Mouse (Mus musculus) kidney, embryonic 14.5 days (tissue): ENCODE measurements around the gene Zranb3. TPM values are rescaled to one million over a fixed set of nuclear protein-coding genes. Genes with fewer than 3 reads are reported as not detected.
A peak's percentile ranks its signal among the peaks of the same experiment; 100 is the strongest.
"Not testable (repeated sequence)": the region's sequence is repeated elsewhere in the genome, so short reads cannot be mapped to it uniquely, and the experiment has no call there.

Experiments
- ATAC-seq: fragments of 200-750 bp; cut with Nextera tagmentation; 2 replicates; pipeline ENCODE4 v1.8.0; 2017; ENCODE audit warnings: moderate number of reproducible peaks, mild to moderate bottlenecking, moderate TSS enrichment, moderate library complexity; ENCODE audit not compliant: low FRiP score, low TSS enrichment
- H3K27ac ChIP-seq: fragments of 300-500 bp; sonication (generic); 2 replicates; pipeline ENCODE4 v1.5.1; 2014; ENCODE audit warnings: low read depth, mild to moderate bottlenecking, low read length, moderate library complexity, mixed read lengths
- H3K27me3 ChIP-seq: fragments of 300-500 bp; sonication (generic); 2 replicates; pipeline ENCODE4 v1.6.1; 2014; ENCODE audit warnings: mild to moderate bottlenecking, low read length; ENCODE audit not compliant: control insufficient read depth, insufficient read depth
- H3K36me3 ChIP-seq: fragments of 300-500 bp; sonication (generic); 2 replicates; pipeline ENCODE4 v1.6.1; 2014; ENCODE audit warnings: low read length, mixed read lengths; ENCODE audit not compliant: control insufficient read depth, insufficient read depth
- H3K4me1 ChIP-seq: fragments of 300-500 bp; sonication (generic); 2 replicates; pipeline ENCODE4 v1.6.1; 2014; ENCODE audit warnings: low read length, mixed read lengths; ENCODE audit not compliant: control insufficient read depth, insufficient read depth
- H3K4me2 ChIP-seq: fragments of 300-500 bp; sonication (generic); replicated peaks from 2 replicates; pipeline ENCODE4 v1.6.1; 2014; ENCODE audit warnings: low read depth, mild to moderate bottlenecking, low read length
- H3K4me3 ChIP-seq: fragments of 300-500 bp; sonication (generic); 2 replicates; pipeline ENCODE4 v1.5.1; 2014; ENCODE audit warnings: mild to moderate bottlenecking, low read length
- H3K9ac ChIP-seq: fragments of 300-500 bp; sonication (generic); 2 replicates; pipeline ENCODE4 v1.6.1; 2014; ENCODE audit warnings: low read depth, mild to moderate bottlenecking, low read length, moderate library complexity
- H3K9me3 ChIP-seq: fragments of 300-500 bp; sonication (generic); 2 replicates; pipeline ENCODE4 v1.6.1; 2016; ENCODE audit warnings: low read length; ENCODE audit not compliant: control insufficient read depth
- WGBS: fragments of 180-500 bp; shearing (Covaris S2); extraction: QIAGEN DNeasy Blood & Tissue Kit; methylation state at CpG from one replicate; pipeline ENCODE4 v1.1.7; 2014; 5-methylcytosine and 5-hydroxymethylcytosine counted together
- polyA plus RNA-seq: library from polyadenylated mRNA; unstranded; fragments of >200 nt; fragmentation: Nextera tagmentation; extraction: Ambion mirVana; gene quantifications from 2 replicates; pipeline ENCODE4 v1.2.1, GENCODE M21; 2014

Zranb3 gene
- polyA plus RNA-seq, 1 experiment from 2014 or later = 14.4 TPM

DNA sequence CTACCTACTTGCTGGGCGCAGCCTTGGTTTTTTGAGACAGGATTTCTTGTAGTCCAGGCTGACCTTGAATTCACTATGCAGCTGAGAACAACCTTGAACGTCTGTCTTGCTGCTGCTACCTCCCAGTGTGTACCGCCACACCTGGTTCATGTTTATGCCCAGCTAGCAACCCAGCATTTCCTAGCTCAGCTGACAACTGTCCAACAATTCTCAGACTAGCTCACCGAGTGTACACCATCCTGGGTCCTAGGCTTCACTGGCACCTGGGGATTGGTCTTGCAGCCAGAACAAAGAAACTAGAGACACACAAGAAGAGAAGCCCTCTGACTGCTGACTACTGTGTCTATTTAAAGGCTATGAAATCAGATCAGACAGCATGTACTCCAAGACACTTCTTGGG, 132.0 kb downstream of the Zranb3 start:
- WGBS = 88% methylated on average over 4 of the region's 4 CpGs
- H3K4me3 ChIP-seq = no peak overlapping the region
- ATAC-seq = no peak
- no peak overlapping the region for H3K27ac ChIP-seq
- H3K4me2 ChIP-seq = no peak overlapping the region
- H3K36me3 ChIP-seq = no peaks in the 10 kb centered on the region; the same call in 1 of the 2 replicates
- H3K9me3 ChIP-seq = no peaks in the 10 kb centered on the region
- H3K27me3 ChIP-seq = no peaks in the 10 kb centered on the region
- H3K4me1 ChIP-seq = no peaks in the 10 kb centered on the region
- no peak overlapping the region for H3K9ac ChIP-seq

GRCm38 (mm10) chr1:127963326-127963725, 139.5 kb downstream of the Zranb3 start:
- no peak overlapping the region for H3K4me2 ChIP-seq
- H3K4me3 ChIP-seq = no peak overlapping the region
- ATAC-seq = no peak
- no peak overlapping the region for H3K27ac ChIP-seq
- H3K9me3 ChIP-seq = no peaks in the 10 kb centered on the region
- no peaks in the 10 kb centered on the region for H3K4me1 ChIP-seq
- no peak overlapping the region for H3K9ac ChIP-seq
- H3K27me3 ChIP-seq = no peaks in the 10 kb centered on the region
- 90% methylated on average over 3 of the region's 3 CpGs for WGBS
- H3K36me3 ChIP-seq = peaks cover 4% of the 10 kb centered on the region; the same call in 1 of the 2 replicates

DNA sequence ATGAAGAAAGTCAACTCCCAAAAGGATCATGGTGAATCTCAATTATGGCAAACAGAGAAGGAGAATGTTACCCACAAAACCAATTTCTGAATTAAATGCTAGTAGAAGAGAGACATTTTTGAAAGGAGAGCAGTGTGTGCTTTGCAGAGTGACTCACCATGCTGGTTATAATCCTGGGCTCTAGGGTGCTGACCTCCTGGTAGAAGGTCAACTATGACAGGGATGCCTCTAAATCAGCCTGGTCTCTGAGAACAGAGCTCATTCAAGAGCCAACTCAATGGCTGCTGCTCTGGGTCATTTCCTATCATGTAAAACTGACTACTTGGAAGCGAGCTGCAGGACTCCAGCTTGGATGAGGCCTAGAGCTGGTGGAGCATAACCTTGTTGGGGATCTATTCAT, 141.7 kb downstream of the Zranb3 start:
- Histone ChIP-seq H3K27me3 (no peaks in the 10 kb centered on the region), H3K4me2 (no peak overlapping the region), H3K9ac (no peak overlapping the region), H3K4me3 (no peak overlapping the region), H3K9me3 (no peaks in the 10 kb centered on the region), H3K36me3 (peaks cover 4% of the 10 kb centered on the region; the same call in 1 of the 2 replicates), H3K4me1 (no peaks in the 10 kb centered on the region), H3K27ac (no peak overlapping the region)
- WGBS = 76% methylated on average over 1 of the region's 1 CpGs
- ATAC-seq = no peak

GRCm38 (mm10) chr1:127959312-127959718, 143.5 kb downstream of the Zranb3 start:
- Histone ChIP-seq H3K27ac (peak overlapping the region; percentile 6; the same call in 1 of the 2 replicates), H3K9me3 (no peaks in the 10 kb centered on the region), H3K36me3 (peaks cover 6% of the 10 kb centered on the region; the same call in 1 of the 2 replicates), H3K4me1 (no peaks in the 10 kb centered on the region), H3K4me2 (no peak overlapping the region), H3K9ac (no peak overlapping the region), H3K4me3 (no peak overlapping the region), H3K27me3 (no peaks in the 10 kb centered on the region)
- peak; percentile 39; the same call in 1 of the 2 replicates for ATAC-seq
- 52% methylated on average over 7 of the region's 7 CpGs for WGBS

GRCm38 (mm10) chr1:127958801-127959200, 144.0 kb downstream of the Zranb3 start:
- 51% methylated on average over 5 of the region's 5 CpGs for WGBS
- no peaks in the 10 kb centered on the region for H3K9me3 ChIP-seq

DNA sequence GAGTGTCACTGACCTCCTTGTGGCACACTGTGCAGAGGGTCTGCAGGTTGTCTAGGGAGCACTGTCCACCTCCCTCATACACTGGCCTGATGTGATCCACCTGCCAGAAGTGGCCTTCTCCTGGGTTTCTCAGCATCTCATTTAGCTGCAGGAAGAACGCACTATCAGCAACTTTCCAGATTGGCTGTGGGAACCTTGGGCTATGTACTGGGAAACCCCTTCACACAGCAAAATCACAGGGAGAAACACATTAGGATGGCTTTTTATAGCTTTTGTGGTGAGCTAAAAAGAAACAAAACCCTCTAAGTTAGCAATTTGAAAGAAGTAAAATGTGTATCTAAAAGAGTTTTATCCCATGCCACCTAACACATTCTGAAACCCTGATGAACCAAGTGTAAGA, 146.3 kb downstream of the Zranb3 start:
- Histone ChIP-seq H3K9ac (no peak overlapping the region), H3K4me1 (no peaks in the 10 kb centered on the region), H3K4me2 (no peak overlapping the region), H3K4me3 (no peak overlapping the region), H3K27ac (no peak overlapping the region), H3K27me3 (no peaks in the 10 kb centered on the region), H3K9me3 (no peaks in the 10 kb centered on the region), H3K36me3 (peaks cover 16% of the 10 kb centered on the region; the same call in 1 of the 2 replicates)
- WGBS = 90% methylated on average over 1 of the region's 1 CpGs
- ATAC-seq = no peak

More at GRCm38 (mm10) chr1:127958801-127959200, 144.0 kb downstream of the Zranb3 start:
- peak overlapping the region; percentile 3; the same call in 1 of the 2 replicates for H3K27ac ChIP-seq
- no peaks in the 10 kb centered on the region for H3K27me3 ChIP-seq
- H3K4me2 ChIP-seq = no peak overlapping the region
- no peak overlapping the region for H3K9ac ChIP-seq
- peak; percentile 46; the same call in 1 of the 2 replicates for ATAC-seq
- H3K4me1 ChIP-seq = no peaks in the 10 kb centered on the region
- H3K36me3 ChIP-seq = peaks cover 6% of the 10 kb centered on the region; the same call in 1 of the 2 replicates
- no peak overlapping the region for H3K4me3 ChIP-seq

- no peaks in the 10 kb centered on the region for H3K9me3 ChIP-seq
- peaks cover 12% of the 10 kb centered on the region; the same call in 1 of the 2 replicates for H3K36me3 ChIP-seq
- H3K9ac ChIP-seq = no peak overlapping the region
- no peaks in the 10 kb centered on the region for H3K27me3 ChIP-seq
- ATAC-seq = no peak
- H3K27ac ChIP-seq = no peak overlapping the region
- H3K4me3 ChIP-seq = no peak overlapping the region
- H3K4me1 ChIP-seq = no peaks in the 10 kb centered on the region
- 91% methylated on average over 4 of the region's 4 CpGs for WGBS
- H3K4me2 ChIP-seq = no peak overlapping the region
Observed at GRCm38 (mm10) chr1:127954800-127955199, 148.0 kb downstream of the Zranb3 start.

GRCm38 (mm10) chr1:127954198-127954597, 148.6 kb downstream of the Zranb3 start:
- H3K27ac ChIP-seq, H3K27me3 ChIP-seq, H3K4me2 ChIP-seq, H3K4me1 ChIP-seq, H3K9ac ChIP-seq, ATAC-seq, H3K9me3 ChIP-seq, H3K4me3 ChIP-seq: not testable (repeated sequence)
- peaks cover 12% of the 10 kb centered on the region; the same call in 1 of the 2 replicates for H3K36me3 ChIP-seq
- WGBS = 85% methylated on average over 4 of the region's 4 CpGs

GRCm38 (mm10) chr1:127952276-127952675, 150.6 kb downstream of the Zranb3 start:
- no peak for ATAC-seq
- 92% methylated on average over 4 of the region's 4 CpGs for WGBS
- H3K9ac ChIP-seq = no peak overlapping the region
- no peaks in the 10 kb centered on the region for H3K27me3 ChIP-seq
- H3K4me1 ChIP-seq = no peaks in the 10 kb centered on the region
- H3K9me3 ChIP-seq = no peaks in the 10 kb centered on the region
- H3K36me3 ChIP-seq = peaks cover 12% of the 10 kb centered on the region; the same call in 1 of the 2 replicates
- H3K4me3 ChIP-seq = no peak overlapping the region
- H3K4me2 ChIP-seq = no peak overlapping the region
- no peak overlapping the region for H3K27ac ChIP-seq
